Comparison of ENCODE assay signal across 13 mouse cellular contexts in the genomic region with DNA sequence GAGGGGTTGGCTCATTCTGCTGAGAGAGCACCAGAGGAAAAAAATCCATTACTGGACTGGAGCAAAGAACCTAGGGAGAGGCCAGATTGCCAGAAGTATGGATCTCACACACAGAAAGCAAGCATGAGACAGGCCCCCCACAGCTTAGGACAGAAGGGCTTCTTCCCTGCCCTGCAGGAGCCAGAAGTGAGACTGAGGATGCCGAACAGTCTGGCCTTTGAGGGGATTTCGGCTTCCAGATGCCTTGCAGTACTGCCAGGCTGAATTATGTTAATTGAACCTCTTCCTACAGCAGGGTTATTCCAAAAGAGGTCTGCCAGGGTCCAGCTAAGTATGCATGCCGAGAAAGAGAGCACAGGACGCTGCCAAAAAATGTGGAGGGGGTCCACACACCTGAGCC.
A peak's percentile ranks its signal among the peaks of the same experiment; 100 is the strongest.
DNase-seq lines count a peak whose midpoint lies in the region; ATAC-seq lines count a peak whose summit lies in the region.
"Had no signal": no experiment of that assay in that cellular context is flagged by ENCODE, and none has a peak within 500 bp of the region (broad histone marks: within the 10 kb centered on the region; RNA-seq: fewer than 3 reads in every experiment).

No protein-coding gene starts in this region.

- H3K9me3 ChIP-seq in embryonic facial prominence, embryonic 13.5 days = no peaks in the 10 kb centered on the region
- H3K9me3 ChIP-seq in hindbrain, embryonic 14.5 days (ENCODE audit: control insufficient read depth, low read length) = no peaks in the 10 kb centered on the region
- no peaks in the 10 kb centered on the region for H3K9me3 ChIP-seq in neural tube, embryonic 15.5 days (replicated peaks)

- peak; percentile 13 for DNase-seq in embryo, embryonic 10 days (ENCODE audit: low spot score)
- DNase-seq in embryo, embryonic 9.5 days (ENCODE audit: extremely low spot score) = no peak
- DNase-seq in hindbrain, embryonic 14.5 days (ENCODE audit: low spot score) = peak; percentile 40
- no peak for DNase-seq in heart, postnatal 25 days (ENCODE audit: low spot score)
- DNase-seq in yolk sac, embryonic 10.5 days (ENCODE audit: low spot score) = no peak
- DNase-seq in left cerebral cortex, adult 9 months (ENCODE audit: low spot score in 2 of 2) = no peak
- DNase-seq: adrenal gland, adult 8-10 months; kidney, adult 11 months; layer of hippocampus, adult 9-11 months; lung, postnatal 4 days had no signal

- H3K36me3 ChIP-seq in embryonic facial prominence, embryonic 13.5 days = no peaks in the 10 kb centered on the region
- no peaks in the 10 kb centered on the region for H3K36me3 ChIP-seq in hindbrain, embryonic 14.5 days (replicated peaks; ENCODE audit: control insufficient read depth, insufficient read depth)
- no peaks in the 10 kb centered on the region for H3K36me3 ChIP-seq in neural tube, embryonic 15.5 days

- H3K9ac ChIP-seq in embryonic facial prominence, embryonic 13.5 days = no peak overlapping the region
- no peak overlapping the region for H3K9ac ChIP-seq in hindbrain, embryonic 14.5 days
- no peak overlapping the region for H3K9ac ChIP-seq in neural tube, embryonic 15.5 days (replicated peaks)

- peaks cover 8% of the 10 kb centered on the region for H3K4me1 ChIP-seq in embryonic facial prominence, embryonic 13.5 days
- no peaks in the 10 kb centered on the region for H3K4me1 ChIP-seq in hindbrain, embryonic 14.5 days (replicated peaks; ENCODE audit: control insufficient read depth, insufficient read depth, low read length)
- H3K4me1 ChIP-seq in neural tube, embryonic 15.5 days = 0 out of 2 replicates have a peak, but pooled peaks cover 4% of the 10 kb centered on the region

- H3K4me2 ChIP-seq in embryonic facial prominence, embryonic 13.5 days = no peak overlapping the region
- H3K4me2 ChIP-seq in hindbrain, embryonic 14.5 days (replicated peaks) = no peak overlapping the region
- H3K4me2 ChIP-seq in neural tube, embryonic 15.5 days = no peak overlapping the region

- ATAC-seq in embryonic facial prominence, embryonic 13.5 days (ENCODE audit: insufficient number of reproducible peaks, insufficient read depth, low FRiP score, low TSS enrichment, low read depth) = no peak
- peak; percentile 88 for ATAC-seq in hindbrain, embryonic 14.5 days (ENCODE audit: low FRiP score)
- peak; percentile 78 for ATAC-seq in neural tube, embryonic 15.5 days (ENCODE audit: low FRiP score)

- H3K4me3 ChIP-seq in embryonic facial prominence, embryonic 13.5 days = no peak overlapping the region
- H3K4me3 ChIP-seq in hindbrain, embryonic 14.5 days (replicated peaks; ENCODE audit: low read length) = no peak overlapping the region
- no peak overlapping the region for H3K4me3 ChIP-seq in neural tube, embryonic 15.5 days (replicated peaks)
- H3K4me3 ChIP-seq: erythroblast, embryonic 14.5 days had no signal

- H3K27me3 ChIP-seq in embryonic facial prominence, embryonic 13.5 days = no peaks in the 10 kb centered on the region
- H3K27me3 ChIP-seq in hindbrain, embryonic 14.5 days (ENCODE audit: control insufficient read depth, insufficient read depth, low read length) = no peaks in the 10 kb centered on the region
- no peaks in the 10 kb centered on the region for H3K27me3 ChIP-seq in neural tube, embryonic 15.5 days (replicated peaks)

- intact Hi-C loops in heart, postnatal 25 days (cut with DNase I) = no loop called here

- H3K27ac ChIP-seq in embryonic facial prominence, embryonic 13.5 days = 0 out of 2 replicates have a peak overlapping the region, but pooled peaks have one; percentile 57
- no peak overlapping the region; the same call in 1 of the 2 replicates for H3K27ac ChIP-seq in hindbrain, embryonic 14.5 days
- H3K27ac ChIP-seq in neural tube, embryonic 15.5 days (replicated peaks) = 0 out of 2 replicates have a peak overlapping the region, but pooled peaks have one; percentile 9

- 25% methylated on average over 4 of the region's 4 CpGs for WGBS in embryonic facial prominence, embryonic 13.5 days
- 32% methylated on average over 4 of the region's 4 CpGs for WGBS in hindbrain, embryonic 14.5 days
- WGBS in neural tube, embryonic 15.5 days = 41% methylated on average over 4 of the region's 4 CpGs

Comparison
In these comparisons a context has a peak if more than half of its experiments do, and no peak if none do; other contexts are left out.
1. DNase-seq: peak in embryo, embryonic 10 days (single experiment) and hindbrain, embryonic 14.5 days (single experiment); none in embryo, embryonic 9.5 days (single experiment), heart, postnatal 25 days (single experiment), yolk sac, embryonic 10.5 days (single experiment) and left cerebral cortex, adult 9 months (0 of 2).